Mouse (Mus musculus) testis, adult 2 months (tissue): ENCODE measurements at regions not wholly inside any gene's neighbourhood (a gene's known extent, or its start where the extent isn't known, plus 50 kb on each side); places are given as distances from the start of the nearest gene placed in this dataset.

Experiments
- H3K27ac ChIP-seq: fragments of 200-500 bp; 2 replicates; pipeline ENCODE4 v1.5.1; 2012; ENCODE audit warnings: low read depth, low read length; ENCODE audit not compliant: control insufficient read depth, insufficient read depth
- H3K27me3 ChIP-seq: fragments of 200-500 bp; 2 replicates; pipeline ENCODE4 v1.6.1; 2012; ENCODE audit warnings: mild to moderate bottlenecking, low read length, moderate library complexity; ENCODE audit not compliant: control insufficient read depth, insufficient read depth
- H3K36me3 ChIP-seq: fragments of 200-500 bp; 2 replicates; pipeline ENCODE4 v1.6.1; 2012; ENCODE audit warnings: mild to moderate bottlenecking, low read length; ENCODE audit not compliant: control insufficient read depth, insufficient read depth
- H3K4me1 ChIP-seq: fragments of 200-500 bp; 2 replicates; pipeline ENCODE4 v1.6.1; 2012; ENCODE audit warnings: low read length; ENCODE audit not compliant: control insufficient read depth, insufficient read depth
- H3K4me3 ChIP-seq: fragments of 200-500 bp; 2 replicates; pipeline ENCODE4 v1.5.1; 2012; ENCODE audit warnings: low read depth, mild to moderate bottlenecking, low read length, moderate library complexity, mixed read lengths; ENCODE audit not compliant: control insufficient read depth
- CTCF ChIP-seq: fragments of 200-500 bp; IDR thresholded peaks from 2 replicates; pipeline ENCODE4 v1.5.1; 2012; ENCODE audit warnings: low read depth, mild to moderate bottlenecking, inconsistent platforms, low read length, moderate library complexity; ENCODE audit not compliant: control insufficient read depth, insufficient read depth, insufficient replicate concordance
- POLR2A ChIP-seq: fragments of 200-500 bp; IDR thresholded peaks from 2 replicates; pipeline ENCODE4 v1.6.1; 2012; ENCODE audit warnings: low read depth, mild to moderate bottlenecking, inconsistent platforms, low read length, moderate library complexity; ENCODE audit not compliant: control insufficient read depth

DNA sequence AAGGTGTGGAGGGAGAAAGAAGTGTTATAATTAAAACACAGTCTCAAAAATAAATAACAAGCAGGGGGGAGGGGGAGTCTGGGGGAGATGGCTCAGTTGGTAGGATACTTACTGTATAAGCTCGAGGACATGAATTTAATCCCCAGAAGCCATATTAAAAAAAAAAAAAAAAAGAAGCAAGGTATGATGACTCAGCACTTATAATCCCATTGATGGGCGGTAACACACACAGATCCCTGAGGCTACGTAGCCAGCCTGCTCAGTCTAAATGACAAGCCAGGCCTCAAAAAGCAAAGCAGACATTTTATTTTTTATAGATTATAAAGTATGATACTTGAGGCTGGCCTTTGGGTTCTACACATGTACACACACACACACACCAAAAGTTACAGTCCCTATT lies 96.6 kb downstream of the Sall1 start:
- H3K4me3 ChIP-seq: no peak overlapping the region
- H3K27ac ChIP-seq: no peak overlapping the region
- H3K27me3 ChIP-seq: no peaks in the 10 kb centered on the region
- no peaks in the 10 kb centered on the region for H3K36me3 ChIP-seq
- peaks cover 2% of the 10 kb centered on the region for H3K4me1 ChIP-seq
- TF ChIP-seq POLR2A: no peak
- no peak for TF ChIP-seq CTCF

- Histone ChIP-seq H3K27ac (no peak overlapping the region), H3K27me3 (no peaks in the 10 kb centered on the region), H3K4me3 (no peak overlapping the region), H3K36me3 (no peaks in the 10 kb centered on the region), H3K4me1 (peaks cover 2% of the 10 kb centered on the region)
- no peak for TF ChIP-seq CTCF
- TF ChIP-seq POLR2A: no peak
Observed at GRCm38 (mm10) chr8:88945656-88946055, 98.3 kb downstream of the Sall1 start.

DNA sequence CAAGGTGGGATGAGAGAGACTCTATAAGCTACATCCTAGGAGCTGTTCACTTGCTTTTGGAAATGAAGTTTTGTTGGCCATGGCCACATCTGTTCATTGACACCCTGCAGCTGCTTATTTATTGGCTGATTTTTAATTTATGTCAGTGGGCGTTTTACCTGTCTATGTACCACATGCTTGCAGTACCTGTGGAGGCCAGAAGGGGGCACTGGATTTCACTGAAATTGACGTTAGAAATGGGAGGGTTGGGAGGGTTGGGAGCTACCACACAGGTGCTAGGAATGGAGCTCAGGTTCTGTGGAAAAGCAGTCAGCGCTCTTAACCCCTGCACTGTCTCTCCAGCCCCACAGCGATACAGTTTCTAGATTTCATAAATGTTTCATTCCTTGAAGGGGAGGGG lies 99.9 kb downstream of the Sall1 start:
- H3K27me3 ChIP-seq: no peaks in the 10 kb centered on the region
- TF ChIP-seq POLR2A: no peak
- TF ChIP-seq CTCF: peak; percentile 50; the same call in 1 of the 2 replicates
- H3K36me3 ChIP-seq: no peaks in the 10 kb centered on the region
- H3K27ac ChIP-seq: no peak overlapping the region
- peaks cover 2% of the 10 kb centered on the region for H3K4me1 ChIP-seq
- no peak overlapping the region for H3K4me3 ChIP-seq

DNA sequence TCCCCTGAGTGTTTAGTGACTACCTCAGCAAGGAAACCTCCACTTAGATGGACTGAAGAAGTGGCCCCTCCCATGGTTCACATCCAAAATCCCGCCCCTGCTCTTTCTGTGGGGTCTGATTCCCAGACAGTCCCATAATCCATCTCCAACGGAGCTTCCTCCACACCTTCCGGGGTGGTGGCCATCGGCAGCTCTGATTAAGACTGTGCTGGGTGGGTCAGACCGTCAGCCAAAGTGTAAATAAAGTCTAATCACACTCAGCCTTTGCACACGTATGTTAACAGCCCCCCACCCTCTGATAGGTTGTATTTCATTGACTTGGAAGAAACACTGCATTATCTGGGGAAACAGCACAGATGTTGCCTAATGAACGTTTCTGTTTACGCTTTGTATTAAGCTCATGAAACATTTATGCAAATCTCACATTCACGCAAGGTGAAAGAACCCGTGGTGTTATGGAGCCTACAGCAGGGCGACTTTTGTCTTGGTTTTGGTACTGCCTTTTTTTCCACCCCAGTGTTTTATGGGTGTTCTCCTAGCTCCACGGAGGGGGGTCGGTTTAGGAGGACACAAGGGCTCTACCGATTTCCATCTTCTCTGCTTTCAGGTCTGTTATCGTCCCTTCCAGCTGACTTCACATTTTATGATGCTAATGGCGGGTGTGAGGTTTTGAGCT lies 104.8 kb downstream of the Sall1 start:
- Histone ChIP-seq H3K4me3 (no peak overlapping the region), H3K27ac (no peak overlapping the region), H3K27me3 (no peaks in the 10 kb centered on the region), H3K4me1 (peaks cover 2% of the 10 kb centered on the region), H3K36me3 (no peaks in the 10 kb centered on the region)
- TF ChIP-seq CTCF (no peak), POLR2A (no peak)

- H3K27ac ChIP-seq: no peak overlapping the region
- TF ChIP-seq CTCF (no peak), POLR2A (no peak)
- H3K27me3 ChIP-seq: no peaks in the 10 kb centered on the region
- H3K4me1 ChIP-seq: no peaks in the 10 kb centered on the region
- no peak overlapping the region for H3K4me3 ChIP-seq
- H3K36me3 ChIP-seq: no peaks in the 10 kb centered on the region
Observed at GRCm38 (mm10) chr8:88934708-88935107, 109.3 kb downstream of the Sall1 start.

DNA sequence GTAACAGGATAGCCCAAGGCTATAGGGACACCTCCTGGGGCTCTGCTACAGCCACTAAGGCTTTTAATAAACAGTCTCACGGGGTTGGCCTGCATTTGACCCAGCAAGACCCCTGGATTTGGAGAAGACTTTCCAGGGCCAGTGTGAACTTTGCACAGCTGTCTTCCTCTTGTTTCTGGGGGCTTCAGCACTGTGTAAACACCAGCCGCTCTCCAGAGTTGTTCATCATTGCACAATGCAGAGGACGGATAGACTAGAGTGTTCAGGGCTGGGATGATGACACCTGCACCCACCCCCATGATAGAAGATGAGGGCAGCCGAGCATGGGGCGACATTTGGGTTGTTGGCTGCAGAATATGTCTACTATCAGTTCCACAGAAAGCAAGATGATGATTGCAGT lies 112.9 kb downstream of the Sall1 start:
- Histone ChIP-seq H3K27ac (no peak overlapping the region), H3K27me3 (no peaks in the 10 kb centered on the region), H3K4me1 (no peaks in the 10 kb centered on the region), H3K4me3 (no peak overlapping the region), H3K36me3 (no peaks in the 10 kb centered on the region)
- TF ChIP-seq CTCF: no peak
- TF ChIP-seq POLR2A: no peak

- Histone ChIP-seq H3K4me3 (no peak overlapping the region), H3K36me3 (no peaks in the 10 kb centered on the region), H3K27ac (no peak overlapping the region), H3K4me1 (no peaks in the 10 kb centered on the region), H3K27me3 (no peaks in the 10 kb centered on the region)
- TF ChIP-seq POLR2A (no peak), CTCF (no peak)
Observed at GRCm38 (mm10) chr8:88930370-88930769, 113.6 kb downstream of the Sall1 start.
